Mouse (Mus musculus) embryonic facial prominence, embryonic 14.5 days (tissue): ENCODE measurements around the gene Kctd15. TPM values are rescaled to one million over a fixed set of nuclear protein-coding genes. Genes with fewer than 3 reads are reported as not detected.

ENCODE experiments used
- ATAC-seq: fragments of 200-750 bp; cut with Nextera tagmentation; 2 replicates; pipeline ENCODE4 v1.8.0; 2017; ENCODE audit warnings: low read depth, moderate number of reproducible peaks, moderate TSS enrichment
- DNase-seq: peaks from one replicate; pipeline ENCODE4 v3.0.0-alpha.2; 2015; ENCODE audit warnings: low spot score
- H3K27ac ChIP-seq: fragments of 300-500 bp; sonication (generic); replicated peaks from 2 replicates; pipeline ENCODE4 v1.5.1; 2014; ENCODE audit warnings: low read depth, mild to moderate bottlenecking, low read length, moderate library complexity
- H3K27me3 ChIP-seq: fragments of 300-500 bp; sonication (generic); replicated peaks from 2 replicates; pipeline ENCODE4 v1.6.1; 2014; ENCODE audit warnings: low read length; ENCODE audit not compliant: control insufficient read depth, insufficient read depth
- H3K36me3 ChIP-seq: fragments of 300-500 bp; sonication (generic); 2 replicates; pipeline ENCODE4 v1.6.1; 2014; ENCODE audit warnings: low read length, mixed read lengths; ENCODE audit not compliant: control insufficient read depth, insufficient read depth
- H3K4me1 ChIP-seq: fragments of 300-500 bp; sonication (generic); 2 replicates; pipeline ENCODE4 v1.6.1; 2014; ENCODE audit warnings: antibody characterized with exemption, low read length; ENCODE audit not compliant: control insufficient read depth, insufficient read depth
- H3K4me2 ChIP-seq: fragments of 300-500 bp; sonication (generic); 2 replicates; pipeline ENCODE4 v1.6.1; 2014; ENCODE audit warnings: low read depth, mild to moderate bottlenecking, low read length, moderate library complexity, mixed read lengths
- H3K4me3 ChIP-seq: fragments of 300-500 bp; sonication (generic); 2 replicates; pipeline ENCODE4 v1.5.1; 2014; ENCODE audit warnings: low read depth, mild to moderate bottlenecking, low read length
- H3K9ac ChIP-seq: fragments of 300-500 bp; sonication (generic); 2 replicates; pipeline ENCODE4 v1.6.1; 2014; ENCODE audit warnings: low read depth, mild to moderate bottlenecking, low read length, moderate library complexity, mixed read lengths
- H3K9me3 ChIP-seq: fragments of 300-500 bp; sonication (generic); 2 replicates; pipeline ENCODE4 v1.6.1; 2016; ENCODE audit warnings: low read length; ENCODE audit not compliant: control insufficient read depth
- WGBS: fragments of 180-500 bp; shearing (Covaris S2); extraction: QIAGEN DNeasy Blood & Tissue Kit; methylation state at CpG from one replicate; pipeline ENCODE4 v1.1.7; 2014; 5-methylcytosine and 5-hydroxymethylcytosine counted together
- polyA plus RNA-seq: library from polyadenylated mRNA; unstranded; fragments of >200 nt; fragmentation: Nextera tagmentation; extraction: Ambion mirVana; gene quantifications from 2 replicates; pipeline ENCODE4 v1.2.1, GENCODE M21; 2014

The Kctd15 gene
- polyA plus RNA-seq, 1 experiment from 2014 or later = 13.7 TPM

- H3K9ac ChIP-seq = peak overlapping the region; percentile 64
- DNase-seq (peak; percentile 92), ATAC-seq (peak; percentile 87)
- no peaks in the 10 kb centered on the region for H3K27me3 ChIP-seq
- peak overlapping the region; percentile 58 for H3K4me2 ChIP-seq
- peaks cover 16% of the 10 kb centered on the region for H3K4me1 ChIP-seq
- H3K27ac ChIP-seq = peak overlapping the region; percentile 82
- no peaks in the 10 kb centered on the region for H3K9me3 ChIP-seq
- H3K4me3 ChIP-seq = peak overlapping the region; percentile 35
- under 1% methylated on average over 28 of the region's 34 CpGs for WGBS
- H3K36me3 ChIP-seq = no peaks in the 10 kb centered on the region
Observed at GRCm38 (mm10) chr7:34630211-34631085, 26.1 kb downstream of the Kctd15 start.

- 39% methylated on average over 8 of the region's 8 CpGs for WGBS
- Histone ChIP-seq H3K9ac (peak overlapping the region; percentile 64), H3K36me3 (no peaks in the 10 kb centered on the region), H3K4me3 (peak overlapping the region; percentile 35), H3K4me1 (peaks cover 16% of the 10 kb centered on the region), H3K27me3 (no peaks in the 10 kb centered on the region), H3K9me3 (no peaks in the 10 kb centered on the region), H3K27ac (peak overlapping the region; percentile 82), H3K4me2 (peak overlapping the region; percentile 58)
- DNase-seq (no peak), ATAC-seq (no peak; the same call in 1 of the 2 replicates)
Observed at GRCm38 (mm10) chr7:34629702-34630210, 26.8 kb downstream of the Kctd15 start.

GRCm38 (mm10) chr7:34620411-34620810, 36.1 kb downstream of the Kctd15 start:
- 22% methylated on average over 2 of the region's 2 CpGs for WGBS
- Histone ChIP-seq H3K4me1 (no peaks in the 10 kb centered on the region), H3K9me3 (peaks cover 5% of the 10 kb centered on the region; the same call in 1 of the 2 replicates), H3K27me3 (no peaks in the 10 kb centered on the region), H3K9ac (no peak overlapping the region), H3K4me3 (no peak overlapping the region), H3K27ac (no peak overlapping the region), H3K4me2 (no peak overlapping the region), H3K36me3 (no peaks in the 10 kb centered on the region)
- no peak for DNase-seq
- 0 out of 2 replicates have a peak, but pooled peaks have one; percentile 30 for ATAC-seq

- no peak overlapping the region for H3K9ac ChIP-seq
- peaks cover 5% of the 10 kb centered on the region; the same call in 1 of the 2 replicates for H3K9me3 ChIP-seq
- H3K4me2 ChIP-seq = no peak overlapping the region
- WGBS = 79% methylated on average over 11 of the region's 11 CpGs
- DNase-seq = no peak
- no peak for ATAC-seq
- no peaks in the 10 kb centered on the region for H3K36me3 ChIP-seq
- no peak overlapping the region for H3K4me3 ChIP-seq
- H3K4me1 ChIP-seq = no peaks in the 10 kb centered on the region
- no peak overlapping the region for H3K27ac ChIP-seq
- no peaks in the 10 kb centered on the region for H3K27me3 ChIP-seq
Observed at GRCm38 (mm10) chr7:34618141-34618890, 38.2 kb downstream of the Kctd15 start.

- Histone ChIP-seq H3K27ac (no peak overlapping the region), H3K9me3 (peaks cover 5% of the 10 kb centered on the region; the same call in 1 of the 2 replicates), H3K4me1 (no peaks in the 10 kb centered on the region), H3K4me3 (no peak overlapping the region), H3K4me2 (no peak overlapping the region), H3K36me3 (no peaks in the 10 kb centered on the region), H3K27me3 (no peaks in the 10 kb centered on the region), H3K9ac (no peak overlapping the region)
- no peak for DNase-seq
- WGBS = 87% methylated on average over 2 of the region's 2 CpGs
- no peak for ATAC-seq
Observed at GRCm38 (mm10) chr7:34616275-34616674, 40.3 kb downstream of the Kctd15 start.

- Histone ChIP-seq H3K9ac (no peak overlapping the region), H3K27ac (peak overlapping the region; percentile 70; the same call in 1 of the 2 replicates), H3K4me3 (no peak overlapping the region), H3K36me3 (no peaks in the 10 kb centered on the region), H3K4me2 (no peak overlapping the region; the same call in 1 of the 2 replicates), H3K4me1 (peaks cover 37% of the 10 kb centered on the region), H3K27me3 (no peaks in the 10 kb centered on the region), H3K9me3 (no peaks in the 10 kb centered on the region)
- peak; percentile 82 for DNase-seq
- peak; percentile 41 for ATAC-seq
- WGBS = 21% methylated on average over 6 of the region's 6 CpGs
Observed at GRCm38 (mm10) chr7:34610445-34610844, 46.1 kb downstream of the Kctd15 start.

GRCm38 (mm10) chr7:34607334-34607970, 49.1 kb downstream of the Kctd15 start:
- WGBS = 56% methylated on average over 5 of the region's 5 CpGs
- H3K9me3 ChIP-seq = no peaks in the 10 kb centered on the region
- H3K27ac ChIP-seq = peak overlapping the region; percentile 84
- H3K36me3 ChIP-seq = no peaks in the 10 kb centered on the region
- H3K27me3 ChIP-seq = no peaks in the 10 kb centered on the region
- ATAC-seq = peak; percentile 44; the same call in 1 of the 2 replicates
- peaks cover 37% of the 10 kb centered on the region for H3K4me1 ChIP-seq
- no peak overlapping the region for H3K9ac ChIP-seq
- no peak for DNase-seq
- no peak overlapping the region for H3K4me3 ChIP-seq
- H3K4me2 ChIP-seq = 0 out of 2 replicates have a peak overlapping the region, but pooled peaks have one; percentile 46

- 7% methylated on average over 11 of the region's 11 CpGs for WGBS
- DNase-seq (peak; percentile 91), ATAC-seq (peak; percentile 74)
- Histone ChIP-seq H3K4me1 (peaks cover 37% of the 10 kb centered on the region), H3K9me3 (no peaks in the 10 kb centered on the region), H3K27me3 (no peaks in the 10 kb centered on the region), H3K4me2 (peak overlapping the region; percentile 46), H3K36me3 (no peaks in the 10 kb centered on the region), H3K27ac (peak overlapping the region; percentile 84), H3K4me3 (no peak overlapping the region), H3K9ac (peak overlapping the region; percentile 30; the same call in 1 of the 2 replicates)
Observed at GRCm38 (mm10) chr7:34606729-34607128, 49.8 kb downstream of the Kctd15 start.
